Mouse (Mus musculus): Measurements from ENCODE around the gene Dusp28. TPM values are rescaled to one million over a fixed set of nuclear protein-coding genes. Genes with fewer than 3 reads are reported as not detected.
A peak's percentile ranks its signal among the peaks of the same experiment; 100 is the strongest.

Gene Dusp28
- polyA plus RNA-seq, 1 experiment: 49.7 TPM

- Histone ChIP-seq H3K4me3 (replicated peaks; ENCODE audit: insufficient read depth, low read depth, low read length) (no peak overlapping the region), H3K4me1 (ENCODE audit: control insufficient read depth, insufficient read depth, low read length) (peaks cover 23% of the 10 kb centered on the region), H3K27ac (ENCODE audit: insufficient read depth, low read length) (no peak overlapping the region), H3K27me3 (ENCODE audit: control insufficient read depth, insufficient read depth, low read length) (no peaks in the 10 kb centered on the region)
- TF ChIP-seq POLR2A (IDR thresholded peaks at IDR 0.05; ENCODE audit: borderline replicate concordance, insufficient read depth, low read length) (no peak), CTCF (IDR thresholded peaks at IDR 0.05; ENCODE audit: borderline replicate concordance, insufficient read depth, low read depth, low read length) (no peak)
- 91% methylated on average over 8 of the region's 8 CpGs for WGBS
- no peak for DNase-seq
These were observed 31.2 kb upstream of the Dusp28 start for GRCm38 (mm10) chr1:92875360-92876111.

GRCm38 (mm10) chr1:92877431-92877978 is 29.3 kb upstream of the Dusp28 start:
- Histone ChIP-seq H3K4me1 (ENCODE audit: control insufficient read depth, insufficient read depth, low read length) (peaks cover 40% of the 10 kb centered on the region), H3K27me3 (ENCODE audit: control insufficient read depth, insufficient read depth, low read length) (no peaks in the 10 kb centered on the region), H3K4me3 (replicated peaks; ENCODE audit: insufficient read depth, low read depth, low read length) (no peak overlapping the region), H3K27ac (ENCODE audit: insufficient read depth, low read length) (no peak overlapping the region)
- WGBS: 90% methylated on average over 12 of the region's 12 CpGs
- DNase-seq: no peak
- no peak for TF ChIP-seq POLR2A (IDR thresholded peaks at IDR 0.05; ENCODE audit: borderline replicate concordance, insufficient read depth, low read length)
- TF ChIP-seq CTCF (IDR thresholded peaks at IDR 0.05; ENCODE audit: borderline replicate concordance, insufficient read depth, low read depth, low read length): no peak

- Histone ChIP-seq H3K27ac (ENCODE audit: insufficient read depth, low read length) (no peak overlapping the region), H3K27me3 (ENCODE audit: control insufficient read depth, insufficient read depth, low read length) (no peaks in the 10 kb centered on the region), H3K4me1 (ENCODE audit: control insufficient read depth, insufficient read depth, low read length) (peaks cover 42% of the 10 kb centered on the region), H3K4me3 (replicated peaks; ENCODE audit: insufficient read depth, low read depth, low read length) (no peak overlapping the region)
- no peak for DNase-seq
- WGBS: 97% methylated on average over 13 of the region's 13 CpGs
- TF ChIP-seq CTCF (IDR thresholded peaks at IDR 0.05; ENCODE audit: borderline replicate concordance, insufficient read depth, low read depth, low read length) (no peak), POLR2A (IDR thresholded peaks at IDR 0.05; ENCODE audit: borderline replicate concordance, insufficient read depth, low read length) (no peak)
These were observed 28.6 kb upstream of the Dusp28 start for GRCm38 (mm10) chr1:92878066-92878741.

GRCm38 (mm10) chr1:92879266-92879665 is 27.5 kb upstream of the Dusp28 start:
- H3K27me3 ChIP-seq (ENCODE audit: control insufficient read depth, insufficient read depth, low read length): no peaks in the 10 kb centered on the region
- no peak overlapping the region for H3K4me3 ChIP-seq (replicated peaks; ENCODE audit: insufficient read depth, low read depth, low read length)
- DNase-seq: peak; percentile 93 to 98
- WGBS: 5% methylated on average over 12 of the region's 12 CpGs
- peak overlapping the region; percentile 50; the same call in 1 of the 2 replicates for H3K27ac ChIP-seq (ENCODE audit: insufficient read depth, low read length)
- H3K4me1 ChIP-seq (ENCODE audit: control insufficient read depth, insufficient read depth, low read length): peaks cover 42% of the 10 kb centered on the region
- TF ChIP-seq CTCF (IDR thresholded peaks at IDR 0.05; ENCODE audit: borderline replicate concordance, insufficient read depth, low read depth, low read length) (no peak; the same call in 1 of the 2 replicates), POLR2A (IDR thresholded peaks at IDR 0.05; ENCODE audit: borderline replicate concordance, insufficient read depth, low read length) (0 out of 2 replicates have a peak, but pooled peaks have one; percentile 9)

- WGBS: 92% methylated on average over 5 of the region's 5 CpGs
- H3K27me3 ChIP-seq (ENCODE audit: control insufficient read depth, insufficient read depth, low read length): no peaks in the 10 kb centered on the region
- DNase-seq: no peak
- peak overlapping the region; percentile 33; the same call in 1 of the 2 replicates for H3K27ac ChIP-seq (ENCODE audit: insufficient read depth, low read length)
- peaks cover 42% of the 10 kb centered on the region for H3K4me1 ChIP-seq (ENCODE audit: control insufficient read depth, insufficient read depth, low read length)
- no peak overlapping the region for H3K4me3 ChIP-seq (replicated peaks; ENCODE audit: insufficient read depth, low read depth, low read length)
- no peak for TF ChIP-seq CTCF (IDR thresholded peaks at IDR 0.05; ENCODE audit: borderline replicate concordance, insufficient read depth, low read depth, low read length)
- TF ChIP-seq POLR2A (IDR thresholded peaks at IDR 0.05; ENCODE audit: borderline replicate concordance, insufficient read depth, low read length): no peak
These were observed 26.7 kb upstream of the Dusp28 start for GRCm38 (mm10) chr1:92880101-92880500.

GRCm38 (mm10) chr1:92881982-92882381 is 24.8 kb upstream of the Dusp28 start:
- Histone ChIP-seq H3K27me3 (ENCODE audit: control insufficient read depth, insufficient read depth, low read length) (no peaks in the 10 kb centered on the region), H3K27ac (ENCODE audit: insufficient read depth, low read length) (no peak overlapping the region), H3K4me1 (ENCODE audit: control insufficient read depth, insufficient read depth, low read length) (peaks cover 42% of the 10 kb centered on the region), H3K4me3 (replicated peaks; ENCODE audit: insufficient read depth, low read depth, low read length) (no peak overlapping the region)
- 26% methylated on average over 6 of the region's 6 CpGs for WGBS
- TF ChIP-seq CTCF (IDR thresholded peaks at IDR 0.05; ENCODE audit: borderline replicate concordance, insufficient read depth, low read depth, low read length): no peak
- no peak for TF ChIP-seq POLR2A (IDR thresholded peaks at IDR 0.05; ENCODE audit: borderline replicate concordance, insufficient read depth, low read length)
- DNase-seq: peak in 1 of 2 experiments; percentile 41

- DNase-seq: no peak
- WGBS: 86% methylated on average over 7 of the region's 7 CpGs
- Histone ChIP-seq H3K27ac (ENCODE audit: insufficient read depth, low read length) (no peak overlapping the region), H3K4me3 (replicated peaks; ENCODE audit: insufficient read depth, low read depth, low read length) (no peak overlapping the region), H3K27me3 (ENCODE audit: control insufficient read depth, insufficient read depth, low read length) (no peaks in the 10 kb centered on the region), H3K4me1 (ENCODE audit: control insufficient read depth, insufficient read depth, low read length) (no peaks in the 10 kb centered on the region)
- TF ChIP-seq POLR2A (IDR thresholded peaks at IDR 0.05; ENCODE audit: borderline replicate concordance, insufficient read depth, low read length) (no peak), CTCF (IDR thresholded peaks at IDR 0.05; ENCODE audit: borderline replicate concordance, insufficient read depth, low read depth, low read length) (no peak)
These were observed 17.7 kb upstream of the Dusp28 start for GRCm38 (mm10) chr1:92888901-92889655.
